Mouse (Mus musculus): Measurements from ENCODE around the gene Aim2.
"Not testable (repeated sequence)": the region's sequence is repeated elsewhere in the genome, so short reads cannot be mapped to it uniquely, and the experiment has no call there.

The Aim2 gene

DNA sequence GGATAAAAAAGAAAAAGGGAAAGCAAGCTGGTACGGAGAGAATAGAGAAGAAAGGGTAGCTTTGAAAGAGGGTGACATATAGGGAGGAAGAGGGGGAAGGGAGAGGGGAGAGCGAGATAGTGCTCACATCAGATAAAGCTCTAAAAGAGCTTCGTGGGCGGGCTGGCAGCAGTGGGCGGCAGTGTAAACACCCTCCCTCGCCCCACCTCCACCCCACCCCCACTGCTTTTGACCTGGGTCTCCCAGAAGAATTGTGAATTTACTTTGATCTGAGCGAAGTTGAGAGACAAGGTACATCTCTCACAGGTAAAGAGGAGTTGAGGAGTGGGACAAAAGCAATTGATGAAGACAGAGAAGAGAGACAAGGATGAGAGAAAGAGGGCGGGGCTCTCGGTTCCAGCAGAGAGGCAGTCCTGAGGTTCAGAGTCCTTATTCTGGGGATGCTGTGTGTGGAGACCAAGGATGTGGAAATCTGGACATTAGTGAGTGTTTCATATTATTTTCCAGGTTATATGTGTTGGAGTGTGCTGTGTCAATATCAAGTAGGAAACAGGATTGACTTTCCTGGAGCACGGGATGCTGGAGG is at the start of gene Aim2:
TSS of gene Aim2 (plus strand) at position 508 of the 586 bp plus-strand sequence.
- no peak for DNase-seq

DNA sequence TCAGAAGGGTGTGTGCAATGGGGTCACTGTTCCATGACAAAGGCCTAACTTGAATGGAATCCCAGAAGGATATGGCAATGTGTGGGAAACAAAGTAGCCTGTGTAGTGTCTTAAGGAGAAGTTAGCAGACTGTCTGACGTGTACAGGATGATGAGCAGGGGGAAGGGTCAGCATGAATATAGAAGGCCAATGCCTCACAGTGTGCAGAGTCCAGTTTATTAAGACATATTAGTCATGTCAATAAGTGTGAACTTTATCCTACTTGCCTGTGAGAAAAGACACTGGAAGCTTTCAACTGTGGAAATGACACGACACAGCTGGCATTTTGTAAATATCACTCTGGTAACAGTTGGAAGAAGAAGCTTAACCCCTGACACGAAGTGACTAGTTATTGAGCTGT is 47.9 kb upstream of the Aim2 start:
- not testable (repeated sequence) for DNase-seq

DNA sequence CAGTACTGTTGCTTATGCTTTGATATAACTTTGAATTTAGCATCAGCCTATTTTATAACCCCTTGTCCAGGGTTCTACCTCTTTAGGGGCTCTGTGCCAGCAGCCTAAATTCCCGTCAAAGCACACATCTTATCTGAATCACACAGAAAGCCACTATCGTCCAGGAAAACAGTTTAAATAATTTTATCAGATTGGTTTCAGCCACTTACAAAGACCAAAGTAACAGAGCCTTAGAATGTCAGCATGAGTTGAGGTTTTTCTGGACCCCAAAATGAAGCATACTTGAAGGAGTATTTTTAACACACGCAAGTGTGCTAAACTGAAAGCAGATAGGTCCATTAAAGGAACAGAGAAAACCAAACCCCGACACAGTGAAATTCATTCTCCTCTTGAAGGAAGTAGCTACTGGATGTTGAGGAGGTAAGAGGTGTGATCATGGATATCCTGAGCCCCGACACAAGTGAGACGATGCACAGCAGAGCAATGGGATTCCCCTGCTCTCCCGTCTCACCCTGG is 37.1 kb upstream of the Aim2 start:
- DNase-seq: not testable (repeated sequence)

DNA sequence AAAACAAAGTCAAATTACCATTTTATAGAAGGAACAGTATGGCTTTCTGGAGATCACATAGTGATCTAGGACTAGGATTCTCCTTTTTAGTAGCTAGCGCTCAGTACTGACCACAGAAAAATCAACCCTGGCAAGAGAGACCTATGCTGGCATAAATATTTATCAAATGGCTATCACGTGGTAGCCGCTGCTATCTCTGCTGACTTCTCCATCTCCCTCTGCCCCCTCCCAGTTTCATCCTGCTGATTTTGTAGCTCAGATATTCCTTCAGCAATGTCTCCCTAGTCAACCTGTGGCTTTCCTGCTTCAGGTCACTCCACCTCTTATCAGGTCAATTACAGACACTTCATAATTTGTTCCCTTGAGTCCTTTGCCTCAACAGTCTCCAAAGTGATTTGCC is 35.0 kb upstream of the Aim2 start:
- DNase-seq: no peak

DNA sequence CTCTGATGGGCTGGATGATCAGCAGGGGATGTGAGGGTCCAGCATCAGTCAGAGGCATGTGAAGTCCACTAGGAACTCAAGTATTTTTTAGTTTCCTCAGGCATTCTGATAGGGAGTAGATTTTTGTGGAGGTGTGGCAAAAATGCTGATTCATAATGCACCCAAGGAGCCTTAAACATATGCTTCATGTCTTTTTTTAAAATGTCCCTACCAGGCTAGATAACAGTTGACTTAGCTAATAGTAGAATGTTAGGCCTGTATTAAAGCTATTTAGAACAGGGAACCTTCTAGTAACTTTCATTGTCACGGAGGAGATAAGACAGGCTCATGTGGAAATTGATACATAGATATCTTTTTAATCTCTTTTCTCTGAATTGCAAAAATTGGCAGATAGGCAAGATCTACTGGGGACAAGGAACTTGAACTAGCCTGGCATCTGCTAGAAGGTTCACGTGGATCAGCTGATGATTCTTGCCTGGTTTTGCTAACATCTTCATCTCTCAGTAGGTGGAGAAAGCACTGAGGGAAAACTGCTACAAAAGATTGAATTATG is 32.7 kb upstream of the Aim2 start:
- DNase-seq: no peak

DNA sequence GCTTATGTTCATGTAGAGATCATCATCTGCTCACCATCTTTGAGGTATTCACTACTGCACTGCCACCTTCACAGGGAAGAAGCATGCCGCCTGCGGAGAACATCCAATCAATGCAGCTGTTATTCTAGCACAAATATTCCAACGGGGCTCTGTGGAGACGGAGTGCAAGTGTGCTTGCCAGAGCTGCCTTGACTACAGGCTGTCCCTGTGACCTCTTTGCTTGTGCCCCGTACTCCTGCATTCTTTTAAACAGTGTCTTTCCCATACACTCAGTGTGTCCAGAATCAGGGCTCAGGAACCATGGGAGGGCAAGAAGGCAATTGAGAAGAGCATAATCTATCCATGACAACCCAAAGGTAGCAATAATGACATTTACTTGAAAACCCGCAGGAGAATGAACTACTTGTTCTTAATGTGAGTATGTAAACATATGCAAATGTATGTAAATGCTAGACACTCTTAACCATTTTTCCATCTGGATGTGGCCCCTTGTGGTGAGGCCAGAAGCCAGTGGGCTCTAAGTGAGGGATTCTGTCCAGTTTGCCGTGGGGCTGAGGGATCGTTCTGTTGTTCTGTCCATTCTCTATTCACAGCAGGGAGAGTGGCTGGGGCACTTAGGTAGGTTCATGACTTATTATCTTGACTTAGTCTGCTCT is 29.0 kb upstream of the Aim2 start:
- no peak for DNase-seq

DNA sequence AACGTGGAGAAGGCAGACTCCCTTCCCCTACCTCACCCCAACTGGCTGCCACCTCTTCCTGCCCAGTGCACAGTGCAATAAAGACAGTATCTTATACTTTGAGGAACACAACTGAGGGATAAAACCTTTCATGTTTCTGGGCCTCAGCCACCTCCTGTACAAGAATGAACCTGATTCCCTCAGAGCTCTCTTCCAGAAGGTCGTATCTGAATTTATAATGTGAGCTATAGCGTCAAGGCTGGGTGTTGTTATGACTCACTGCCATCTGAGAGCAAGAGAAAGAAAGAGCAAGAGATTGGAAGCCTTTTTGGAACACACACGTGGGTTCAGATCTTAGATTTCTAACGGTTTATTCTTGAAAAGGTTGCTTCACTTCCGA is 28.4 kb upstream of the Aim2 start:
- DNase-seq: no peak

DNA sequence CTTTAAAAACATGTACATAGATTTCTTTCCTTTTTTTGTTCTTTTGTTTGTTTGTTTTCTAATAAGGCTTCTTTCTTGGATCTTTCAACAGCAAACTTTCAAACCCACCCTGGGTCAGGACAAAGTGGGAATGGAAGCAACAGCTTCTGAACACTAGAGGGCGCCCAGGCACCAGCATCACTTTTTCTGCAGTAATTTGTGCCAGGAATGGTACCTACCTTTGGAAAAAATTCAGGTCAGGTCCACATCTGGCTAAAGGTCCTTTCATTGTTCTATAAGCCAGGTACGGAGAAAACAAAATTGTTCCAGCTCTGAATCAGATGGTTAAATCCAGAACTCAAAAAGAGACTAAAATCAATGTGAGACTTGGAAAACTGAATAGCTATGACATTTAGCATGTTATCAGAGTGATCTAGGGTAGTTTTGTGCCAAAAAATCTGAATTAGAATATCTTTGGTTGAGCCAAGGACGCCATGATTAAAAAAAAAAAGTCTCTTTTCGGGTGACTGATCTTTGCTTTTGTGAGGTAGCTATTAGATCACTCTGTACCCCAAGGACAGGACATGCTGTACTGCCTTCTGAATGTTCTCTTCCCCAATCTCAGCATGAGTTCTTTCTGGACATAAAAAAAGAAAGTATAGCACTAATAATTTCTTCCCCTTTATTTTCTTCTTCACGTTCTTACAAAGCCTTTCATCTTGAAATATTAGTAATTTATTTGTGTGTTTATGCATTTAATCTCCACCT is 26.7 kb upstream of the Aim2 start:
- DNase-seq: peak; percentile 40 to 43

DNA sequence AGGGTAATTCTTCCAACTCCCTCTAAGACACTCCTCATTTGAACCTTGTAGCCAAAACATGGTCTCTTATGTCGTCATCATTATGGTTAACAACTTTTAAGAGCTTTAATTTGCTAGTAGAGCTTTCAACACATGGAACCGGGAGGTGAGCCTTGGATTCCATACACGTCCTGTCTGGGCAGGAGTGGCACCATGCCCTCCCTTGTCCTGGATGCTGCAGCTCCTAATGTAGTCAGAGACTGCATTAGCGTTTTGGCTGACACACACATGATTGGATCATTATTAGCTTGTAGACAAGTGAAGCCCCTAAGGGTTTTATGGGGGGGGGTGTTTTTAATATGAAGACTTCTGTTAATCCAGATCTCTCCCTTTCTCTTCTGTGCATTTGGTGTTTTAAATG is 25.7 kb upstream of the Aim2 start:
- no peak for DNase-seq

DNA sequence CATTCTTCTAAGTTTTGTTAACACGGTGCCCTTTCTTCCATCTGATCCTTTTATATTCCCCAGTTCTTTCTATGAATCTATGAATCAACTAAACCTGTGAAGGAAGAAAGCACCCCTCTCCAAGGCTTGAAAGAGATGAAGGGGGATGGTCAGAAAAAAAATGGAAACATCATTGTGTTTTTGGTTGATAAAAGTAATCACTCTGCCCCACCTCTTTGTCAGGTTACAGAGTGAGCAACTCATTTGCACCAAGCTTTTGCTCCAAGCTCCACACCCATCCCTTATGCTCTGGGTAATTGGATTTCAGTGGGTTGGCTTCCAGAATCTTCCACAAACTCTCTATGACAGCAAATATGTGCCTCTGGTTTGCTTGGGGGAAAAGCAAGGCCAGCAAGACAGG is 25.3 kb upstream of the Aim2 start:
- DNase-seq: no peak

DNA sequence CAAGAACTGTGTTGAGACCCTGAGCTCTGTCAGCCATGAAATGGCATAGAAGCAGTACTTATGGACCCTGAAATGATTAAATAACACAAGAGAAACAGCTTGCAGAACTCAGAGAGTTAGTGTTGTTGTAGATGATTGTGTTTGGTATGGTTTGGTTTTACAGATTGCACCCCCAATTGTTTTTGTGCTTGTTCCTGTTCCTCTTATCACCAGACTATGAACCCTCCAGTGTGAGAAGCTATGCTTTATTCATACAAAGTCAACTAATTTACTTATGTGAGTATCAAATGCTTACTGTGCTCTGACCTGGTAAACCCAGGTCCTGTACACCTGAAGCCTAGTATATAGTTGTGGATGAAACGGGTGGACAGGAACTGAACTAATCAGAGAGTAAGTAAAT is 24.1 kb upstream of the Aim2 start:
- no peak for DNase-seq

DNA sequence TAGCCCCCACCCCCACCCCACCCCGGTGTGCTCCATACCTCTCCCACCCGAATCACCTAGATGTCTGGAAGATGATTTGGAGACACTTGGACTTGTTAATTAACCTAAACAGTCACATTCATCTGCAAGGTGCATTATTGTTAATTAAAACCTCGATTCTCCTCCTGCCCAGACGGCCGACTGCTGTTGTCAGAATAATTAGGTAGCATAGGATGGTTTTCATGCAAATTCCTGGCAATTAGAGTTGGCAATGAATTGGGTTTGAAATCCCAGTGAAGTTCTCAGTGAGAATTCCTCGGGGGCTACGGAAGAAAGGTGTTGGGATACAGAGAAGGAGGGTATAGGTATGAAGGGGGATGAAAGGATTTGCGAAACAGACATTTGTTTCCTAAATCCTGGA is 22.2 kb upstream of the Aim2 start:
- no peak for DNase-seq

DNA sequence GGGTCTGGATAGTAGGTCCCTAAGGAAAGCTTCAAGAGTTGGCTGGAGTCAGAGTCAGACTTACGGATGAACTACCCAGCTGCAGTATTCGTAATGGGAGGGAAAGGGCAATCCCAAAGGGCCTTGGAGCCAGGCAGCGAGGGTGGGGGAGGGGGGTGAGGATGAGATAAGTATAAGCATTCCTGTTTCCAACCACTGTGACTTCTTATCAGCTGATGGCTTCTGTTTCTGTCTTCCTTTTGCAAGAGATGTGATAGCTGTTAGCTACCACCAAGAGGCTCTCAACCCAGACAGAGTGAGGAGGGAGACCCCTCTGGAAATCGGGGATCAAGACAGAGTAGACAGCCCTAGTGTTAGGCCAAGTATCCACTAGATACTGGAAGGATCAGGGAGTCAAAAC is 21.5 kb upstream of the Aim2 start:
- DNase-seq: no peak

DNA sequence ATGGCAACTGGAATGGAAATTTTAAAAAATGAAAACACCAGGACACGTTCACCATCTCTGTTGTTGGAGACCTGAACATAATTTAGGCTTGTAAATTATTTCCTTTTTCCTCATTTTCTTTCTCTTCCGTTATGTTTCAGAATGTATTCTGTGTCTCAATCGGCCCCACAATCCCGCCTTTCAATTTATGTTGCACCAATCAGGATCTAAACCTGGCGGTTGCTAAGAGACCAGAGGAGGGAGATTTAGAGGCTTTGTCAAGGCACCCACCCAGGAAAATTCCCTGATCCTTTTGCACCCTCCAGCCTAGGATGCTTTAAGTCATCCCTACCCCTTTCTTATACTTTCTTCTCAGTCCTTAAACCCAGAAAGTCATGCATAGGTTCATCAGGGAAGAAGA is 20.9 kb upstream of the Aim2 start:
- DNase-seq: no peak

DNA sequence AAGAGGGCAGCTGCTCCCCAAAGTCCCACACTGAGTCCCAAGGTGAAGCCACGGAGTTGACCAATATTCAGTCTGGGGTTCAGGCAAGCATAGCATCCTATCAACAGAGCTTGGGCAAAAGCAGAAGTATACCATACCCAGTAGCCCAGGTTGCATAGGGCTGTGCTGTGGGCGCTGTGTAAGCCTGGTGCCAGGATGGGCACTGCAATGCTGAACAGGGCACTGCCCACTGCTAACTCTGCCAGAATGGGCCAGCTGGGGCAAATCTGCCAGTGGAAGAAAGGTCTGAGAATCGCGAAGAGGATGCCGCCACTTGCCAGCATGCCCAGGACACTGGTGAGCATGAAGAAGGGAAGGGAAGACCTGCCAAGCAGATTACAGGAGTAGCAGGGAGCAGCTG is 18.3 kb upstream of the Aim2 start:
- DNase-seq: no peak

DNA sequence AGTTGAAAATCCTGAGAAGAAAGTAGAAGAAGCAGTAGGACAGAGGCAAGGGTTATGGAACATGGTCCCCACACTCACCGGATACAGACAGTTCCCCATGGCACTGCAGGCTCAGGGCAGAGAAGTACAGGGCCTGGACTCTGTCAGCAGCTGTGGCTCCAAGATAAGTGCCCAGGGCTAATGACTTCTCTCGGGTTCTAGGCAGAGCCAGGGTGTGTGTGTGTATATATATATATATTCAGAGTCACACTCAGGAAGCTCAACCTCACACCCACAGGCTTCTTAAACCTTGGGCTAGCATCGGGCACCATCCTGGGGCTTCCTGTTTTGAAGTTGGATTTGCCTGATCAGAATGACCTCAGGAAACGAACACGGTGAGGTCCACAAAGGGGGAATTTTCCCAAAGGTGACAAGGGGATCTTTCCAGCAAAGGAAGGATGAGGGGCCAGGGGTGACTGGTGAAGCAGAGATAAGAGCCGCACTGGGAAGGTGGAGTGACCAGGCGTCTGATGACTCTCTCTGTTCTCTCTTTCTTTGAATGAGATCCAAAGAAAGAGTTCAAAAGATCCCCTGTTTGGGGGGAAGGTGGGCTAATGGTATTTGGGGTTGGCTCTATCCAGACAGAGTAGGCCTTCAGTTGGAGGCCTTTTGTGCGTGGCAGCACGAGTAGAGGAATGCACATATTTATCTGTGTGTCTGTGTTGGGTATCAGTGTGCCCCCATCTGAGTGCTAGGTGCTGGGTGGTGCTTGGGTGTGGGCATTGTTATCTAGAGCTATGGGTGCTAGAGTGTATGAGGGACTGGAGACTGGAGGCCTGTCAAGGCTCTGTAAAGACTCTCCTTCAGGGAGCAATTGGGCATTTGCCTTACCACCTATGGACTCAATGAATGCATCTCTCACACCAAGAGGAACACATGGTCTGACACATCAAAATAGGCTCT is 17.1 kb upstream of the Aim2 start, which contains the start of gene Ackr1:
TSS of gene Ackr1 (minus strand) at position 439 of the 942 bp plus-strand sequence.
- DNase-seq: no peak

DNA sequence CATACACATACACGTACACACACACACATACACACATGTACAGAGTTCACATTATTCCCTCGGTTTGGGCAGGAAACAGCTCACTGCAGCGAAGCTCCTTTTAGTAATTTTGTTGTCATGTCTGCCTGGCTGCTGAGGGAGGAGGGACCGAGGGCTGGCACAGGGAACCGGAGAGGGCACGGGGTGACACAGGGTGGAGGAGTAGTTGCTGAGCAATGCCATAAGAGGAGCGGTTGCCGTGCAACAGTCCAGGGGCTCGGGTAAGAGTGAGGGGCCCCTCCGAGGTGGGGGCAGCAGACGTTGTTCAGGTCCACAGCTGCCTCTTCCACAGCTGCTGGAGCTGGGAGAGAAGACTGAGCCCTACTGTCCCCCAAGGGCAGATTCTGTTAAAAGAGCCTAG is 14.8 kb upstream of the Aim2 start:
- DNase-seq: no peak

DNA sequence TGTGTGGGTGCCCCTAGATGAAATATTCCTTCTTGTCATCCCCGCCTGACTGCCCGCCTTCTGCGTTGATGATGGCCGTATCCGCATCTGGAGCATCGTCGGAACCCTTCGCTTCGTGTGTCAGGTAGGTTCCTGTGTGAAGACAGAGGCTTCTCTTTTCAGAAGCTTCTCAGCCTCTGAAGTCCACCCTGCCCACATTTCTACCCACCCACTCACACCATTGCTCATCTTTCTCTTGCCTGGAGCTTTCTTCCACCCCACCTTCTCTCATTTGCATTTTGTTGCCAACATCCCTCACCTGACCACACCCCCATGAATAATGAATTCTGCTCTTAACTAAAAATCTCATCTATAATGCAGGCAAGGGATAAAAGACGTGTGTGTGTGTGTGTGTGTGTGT is 13.7 kb upstream of the Aim2 start:
- DNase-seq: no peak

DNA sequence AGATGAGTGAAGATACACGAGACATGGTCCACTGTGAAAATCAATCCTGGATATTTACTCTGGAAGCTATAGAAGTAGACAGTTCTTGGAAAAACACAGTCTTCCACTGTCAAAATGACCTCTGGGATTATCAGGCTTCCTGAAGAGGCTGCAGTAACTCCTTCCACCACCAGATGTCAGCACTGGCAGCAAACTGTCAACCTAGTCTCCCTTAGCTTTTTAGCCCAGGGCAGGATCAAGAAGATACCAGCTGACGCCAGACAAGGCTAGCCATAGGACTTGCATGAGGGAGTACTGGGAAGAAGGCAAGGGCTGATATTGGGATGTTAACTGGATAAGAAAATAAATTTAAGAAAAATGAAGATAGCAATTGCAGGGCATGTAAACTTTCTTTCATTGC is 11.1 kb upstream of the Aim2 start:
- DNase-seq: peak; percentile 70 to 72

DNA sequence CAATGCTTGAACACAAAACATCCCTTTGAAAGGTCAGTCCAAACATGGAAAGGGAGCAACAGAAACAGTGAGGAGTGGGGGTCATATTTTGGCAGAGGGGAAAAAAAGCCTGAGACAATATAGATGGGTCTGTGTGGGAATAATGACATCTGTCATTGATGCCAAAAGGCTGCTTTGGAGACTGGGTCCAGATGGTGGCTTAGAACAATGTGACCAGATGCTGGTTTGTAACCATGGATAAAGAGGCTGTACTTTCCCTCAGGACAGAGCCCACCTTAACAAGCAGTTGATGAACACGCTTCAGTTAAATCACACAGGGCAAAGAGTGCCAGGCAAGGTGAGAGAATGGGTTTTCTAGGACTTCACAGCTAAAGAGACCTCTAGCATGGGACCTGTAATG is 8.3 kb upstream of the Aim2 start:
- no peak for DNase-seq

DNA sequence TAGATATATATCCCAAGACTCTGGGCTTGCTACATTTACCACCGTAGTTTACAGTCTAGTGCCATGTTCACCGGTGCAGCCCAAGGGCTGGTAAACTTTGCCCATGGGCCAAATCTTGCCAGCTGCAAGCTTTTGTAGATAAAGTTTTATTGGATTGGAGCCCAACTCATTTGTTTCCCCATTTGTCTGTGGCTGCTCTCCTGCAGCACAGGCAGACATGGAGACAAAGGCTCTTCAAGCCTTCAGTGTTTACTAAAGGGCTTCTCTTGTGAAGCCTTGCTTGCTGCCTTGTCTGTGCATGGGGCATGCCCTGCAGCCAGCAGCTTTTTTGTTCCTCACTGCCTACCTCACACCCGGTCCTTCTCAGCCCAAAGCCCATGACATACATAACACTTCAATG is 6.7 kb upstream of the Aim2 start:
- DNase-seq: no peak

DNA sequence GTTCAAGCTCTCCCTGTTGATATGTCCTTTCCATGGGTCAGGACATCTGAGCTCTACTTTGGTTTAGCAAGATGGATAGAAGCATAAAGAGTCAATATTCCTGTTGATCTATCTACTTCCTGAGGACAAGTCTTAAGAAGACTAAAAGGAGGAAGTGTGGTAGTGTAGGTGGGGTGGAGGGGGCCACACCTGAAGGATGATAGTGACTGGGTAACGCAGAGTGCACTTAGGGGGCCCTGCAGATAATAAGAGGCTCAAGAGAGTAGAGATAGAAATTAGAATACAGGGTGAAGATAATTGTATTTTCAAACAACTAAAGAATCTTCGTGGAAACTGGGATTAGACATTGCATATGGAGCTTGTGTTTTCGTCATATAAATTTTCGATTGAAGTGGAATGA is 5.6 kb upstream of the Aim2 start:
- DNase-seq: no peak

DNA sequence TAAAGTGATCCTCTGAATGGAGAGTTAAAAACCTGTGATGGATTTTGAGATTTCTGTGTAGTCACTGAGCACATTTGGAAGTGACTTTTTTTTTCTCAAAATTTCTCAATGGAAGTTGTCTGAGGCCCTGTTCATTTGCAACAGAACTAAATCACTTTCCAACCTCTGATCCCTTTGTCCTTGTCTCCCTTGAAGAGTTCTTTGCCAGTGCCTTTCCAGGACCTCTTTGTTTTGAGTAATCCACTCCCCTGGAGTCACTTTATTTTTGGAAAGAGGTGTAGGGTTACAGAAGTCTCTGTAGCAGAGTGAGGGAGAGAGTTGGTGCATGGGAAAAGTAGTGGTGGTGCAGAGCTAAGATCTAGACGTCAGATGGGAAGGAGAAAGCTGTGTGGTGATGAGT is 2.2 kb upstream of the Aim2 start:
- no peak for DNase-seq

All from kidney, postnatal 4 days (tissue).